Mouse (Mus musculus) midbrain, postnatal 0 days (tissue): ENCODE measurements at regions not wholly inside any gene's neighbourhood (a gene's known extent, or its start where the extent isn't known, plus 50 kb on each side); places are given as distances from the start of the nearest gene placed in this dataset.

Experiments used
- ATAC-seq: fragments of 200-750 bp; cut with Nextera tagmentation; 2 replicates; pipeline ENCODE4 v1.8.0; 2017; ENCODE audit warnings: moderate number of reproducible peaks, mild to moderate bottlenecking, moderate TSS enrichment, moderate library complexity; ENCODE audit not compliant: low FRiP score
- DNase-seq: peaks from one replicate; pipeline ENCODE4 v3.0.0-alpha.2; 2015; ENCODE audit warnings: low spot score
- H3K27ac ChIP-seq: fragments of 300-500 bp; sonication (generic); 2 replicates; pipeline ENCODE4 v1.5.1; 2014; ENCODE audit warnings: low read depth, mild to moderate bottlenecking, low read length, mixed read lengths
- H3K27me3 ChIP-seq: fragments of 300-500 bp; sonication (generic); 2 replicates; pipeline ENCODE4 v1.6.1; 2014; ENCODE audit warnings: low read length, control low read depth, mixed read lengths; ENCODE audit not compliant: insufficient read depth
- H3K36me3 ChIP-seq: fragments of 300-500 bp; sonication (generic); 2 replicates; pipeline ENCODE4 v1.6.1; 2014; ENCODE audit warnings: low read length, control low read depth, mixed read lengths; ENCODE audit not compliant: insufficient read depth
- H3K4me1 ChIP-seq: fragments of 300-500 bp; sonication (generic); 2 replicates; pipeline ENCODE4 v1.6.1; 2014; ENCODE audit warnings: mild to moderate bottlenecking, control low read depth, antibody characterized with exemption, low read length, mixed read lengths; ENCODE audit not compliant: insufficient read depth
- H3K4me2 ChIP-seq: fragments of 300-500 bp; sonication (generic); 2 replicates; pipeline ENCODE4 v1.6.1; 2014; ENCODE audit warnings: low read depth, mild to moderate bottlenecking, low read length, mixed read lengths; ENCODE audit not compliant: poor library complexity, severe bottlenecking
- H3K4me3 ChIP-seq: fragments of 300-500 bp; sonication (generic); 2 replicates; pipeline ENCODE4 v1.5.1; 2014; ENCODE audit warnings: low read depth, mild to moderate bottlenecking, low read length, moderate library complexity
- H3K9ac ChIP-seq: fragments of 300-500 bp; sonication (generic); replicated peaks from 2 replicates; pipeline ENCODE4 v1.6.1; 2014; ENCODE audit warnings: mild to moderate bottlenecking, low read length, moderate library complexity, mixed read lengths; ENCODE audit not compliant: poor library complexity, severe bottlenecking
- H3K9me3 ChIP-seq: fragments of 300-500 bp; sonication (generic); 2 replicates; pipeline ENCODE4 v1.6.1; 2016; ENCODE audit warnings: low read length, control low read depth
- CTCF ChIP-seq: IDR thresholded peaks from 2 replicates; pipeline ENCODE4 v1.5.1; 2016; ENCODE audit warnings: antibody characterized with exemption, mild to moderate bottlenecking
- WGBS: fragments of 180-500 bp; shearing (Covaris S2); extraction: QIAGEN DNeasy Blood & Tissue Kit; methylation state at CpG from one replicate; pipeline ENCODE4 v1.1.7; 2014; 5-methylcytosine and 5-hydroxymethylcytosine counted together

GRCm38 (mm10) chr2:133362693-133363443 lies 189.1 kb upstream of the Bmp2 start:
- 15% methylated on average over 4 of the region's 4 CpGs for WGBS
- TF ChIP-seq CTCF = no peak
- no peak for ATAC-seq

GRCm38 (mm10) chr2:133371490-133372215 lies 180.3 kb upstream of the Bmp2 start:
- H3K27me3 ChIP-seq = no peaks in the 10 kb centered on the region
- ATAC-seq (no peak), DNase-seq (no peak)
- no peak overlapping the region for H3K27ac ChIP-seq
- no peak overlapping the region for H3K9ac ChIP-seq
- no peak overlapping the region for H3K4me2 ChIP-seq
- no peak overlapping the region for H3K4me3 ChIP-seq
- 84% methylated on average over 12 of the region's 12 CpGs for WGBS
- no peaks in the 10 kb centered on the region for H3K36me3 ChIP-seq
- no peaks in the 10 kb centered on the region for H3K9me3 ChIP-seq
- TF ChIP-seq CTCF = no peak
- H3K4me1 ChIP-seq = no peaks in the 10 kb centered on the region

More at GRCm38 (mm10) chr2:133362693-133363443, 189.1 kb upstream of the Bmp2 start:
- Histone ChIP-seq H3K36me3 (no peaks in the 10 kb centered on the region), H3K4me3 (no peak overlapping the region), H3K9ac (no peak overlapping the region), H3K9me3 (no peaks in the 10 kb centered on the region), H3K4me2 (no peak overlapping the region), H3K27me3 (peaks cover 23% of the 10 kb centered on the region), H3K4me1 (no peaks in the 10 kb centered on the region), H3K27ac (no peak overlapping the region)
- no peak for DNase-seq

- Histone ChIP-seq H3K4me3 (no peak overlapping the region), H3K27ac (no peak overlapping the region), H3K27me3 (no peaks in the 10 kb centered on the region), H3K36me3 (no peaks in the 10 kb centered on the region), H3K9me3 (no peaks in the 10 kb centered on the region), H3K4me1 (no peaks in the 10 kb centered on the region), H3K4me2 (no peak overlapping the region), H3K9ac (no peak overlapping the region)
- DNase-seq (no peak), ATAC-seq (no peak)
- no peak for TF ChIP-seq CTCF
- 71% methylated on average over 4 of the region's 4 CpGs for WGBS
Observed at GRCm38 (mm10) chr2:133373543-133373942, 178.4 kb upstream of the Bmp2 start.

- ATAC-seq (no peak), DNase-seq (no peak)
- no peaks in the 10 kb centered on the region for H3K9me3 ChIP-seq
- no peaks in the 10 kb centered on the region for H3K4me1 ChIP-seq
- no peak overlapping the region for H3K9ac ChIP-seq
- H3K27me3 ChIP-seq = 0 out of 2 replicates have a peak, but pooled peaks cover 3% of the 10 kb centered on the region
- no peak overlapping the region for H3K4me2 ChIP-seq
- no peak overlapping the region for H3K4me3 ChIP-seq
- H3K27ac ChIP-seq = no peak overlapping the region
- 74% methylated on average over 3 of the region's 3 CpGs for WGBS
- H3K36me3 ChIP-seq = no peaks in the 10 kb centered on the region
- peak; percentile 59 for TF ChIP-seq CTCF
Observed at GRCm38 (mm10) chr2:133381054-133381453, 170.9 kb upstream of the Bmp2 start.

- no peak overlapping the region for H3K9ac ChIP-seq
- 87% methylated on average over 3 of the region's 3 CpGs for WGBS
- TF ChIP-seq CTCF = no peak
Observed at GRCm38 (mm10) chr2:133383135-133383920, 168.6 kb upstream of the Bmp2 start.

More at GRCm38 (mm10) chr2:133383135-133383920, 168.6 kb upstream of the Bmp2 start:
- 0 out of 2 replicates have a peak, but pooled peaks cover 3% of the 10 kb centered on the region for H3K27me3 ChIP-seq
- H3K9me3 ChIP-seq = no peaks in the 10 kb centered on the region
- ATAC-seq (no peak), DNase-seq (no peak)
- no peak overlapping the region for H3K4me2 ChIP-seq
- H3K4me1 ChIP-seq = no peaks in the 10 kb centered on the region
- H3K4me3 ChIP-seq = no peak overlapping the region
- no peaks in the 10 kb centered on the region for H3K36me3 ChIP-seq
- H3K27ac ChIP-seq = no peak overlapping the region
